Mouse (Mus musculus) lung, embryonic 15.5 days (tissue): ENCODE data around the gene Lrrc7. TPM values are rescaled to one million over a fixed set of nuclear protein-coding genes. Genes with fewer than 3 reads are reported as not detected.

Experiments
- ATAC-seq: fragments of 200-750 bp; cut with Nextera tagmentation; 2 replicates; pipeline ENCODE4 v1.8.0; 2017; ENCODE audit warnings: moderate number of reproducible peaks, borderline replicate concordance; ENCODE audit not compliant: low FRiP score, low TSS enrichment; ENCODE audit errors: extremely low read depth
- H3K27ac ChIP-seq: fragments of 300-500 bp; sonication (generic); 2 replicates; pipeline ENCODE4 v1.5.1; 2015; ENCODE audit warnings: moderate library complexity, mild to moderate bottlenecking, inconsistent platforms
- H3K27me3 ChIP-seq: fragments of 300-500 bp; sonication (generic); 2 replicates; pipeline ENCODE4 v1.6.1; 2015; ENCODE audit warnings: inconsistent platforms
- H3K36me3 ChIP-seq: fragments of 300-500 bp; sonication (generic); 2 replicates; pipeline ENCODE4 v1.6.1; 2015; ENCODE audit warnings: inconsistent platforms
- H3K4me1 ChIP-seq: fragments of 300-500 bp; sonication (generic); 2 replicates; pipeline ENCODE4 v1.6.1; 2015; ENCODE audit warnings: inconsistent platforms
- H3K4me2 ChIP-seq: fragments of 300-500 bp; sonication (generic); 2 replicates; pipeline ENCODE4 v1.6.1; 2015; ENCODE audit warnings: inconsistent platforms, mild to moderate bottlenecking, moderate library complexity
- H3K4me3 ChIP-seq: fragments of 300-500 bp; sonication (generic); 2 replicates; pipeline ENCODE4 v1.5.1; 2015; ENCODE audit warnings: mild to moderate bottlenecking, inconsistent platforms
- H3K9ac ChIP-seq: fragments of 300-500 bp; sonication (generic); 2 replicates; pipeline ENCODE4 v1.6.1; 2015; ENCODE audit warnings: inconsistent platforms
- H3K9me3 ChIP-seq: fragments of 300-500 bp; sonication (generic); 2 replicates; pipeline ENCODE4 v1.6.1; 2016; ENCODE audit warnings: inconsistent platforms
- WGBS: fragments of 180-500 bp; shearing (Covaris S2); methylation state at CpG from one replicate; pipeline ENCODE4 v1.1.7; 2015; 5-methylcytosine and 5-hydroxymethylcytosine counted together
- polyA plus RNA-seq: library from polyadenylated mRNA; unstranded; fragments of >200 nt; fragmentation: Nextera tagmentation; extraction: Ambion mirVana; gene quantifications from 2 replicates; pipeline ENCODE4 v1.2.1, GENCODE M21; 2015

The Lrrc7 gene
- polyA plus RNA-seq, 1 experiment from 2014 or later: 0.17 TPM

DNA sequence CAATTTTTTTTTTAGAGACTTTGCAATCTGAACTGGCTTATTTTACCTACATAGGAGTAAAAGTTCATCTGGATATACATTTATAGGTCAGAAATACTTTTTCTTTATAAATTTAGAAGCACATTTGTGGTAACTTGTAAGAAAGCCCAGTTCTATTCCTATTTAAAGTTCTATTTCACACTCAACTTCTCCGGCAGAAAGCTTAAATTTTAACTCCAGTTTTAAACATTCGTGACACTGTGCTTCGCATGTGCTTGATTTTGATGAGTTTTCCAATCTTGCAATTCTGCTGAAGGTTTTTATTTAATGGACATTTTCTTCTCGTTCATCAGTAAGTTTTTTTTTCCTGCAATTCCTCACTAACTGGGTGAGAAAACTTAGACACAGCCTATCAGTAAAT lies 205.8 kb downstream of the Lrrc7 start:
- Histone ChIP-seq H3K27me3 (no peaks in the 10 kb centered on the region), H3K27ac (no peak overlapping the region)
- 86% methylated on average over 4 of the region's 4 CpGs for WGBS

DNA sequence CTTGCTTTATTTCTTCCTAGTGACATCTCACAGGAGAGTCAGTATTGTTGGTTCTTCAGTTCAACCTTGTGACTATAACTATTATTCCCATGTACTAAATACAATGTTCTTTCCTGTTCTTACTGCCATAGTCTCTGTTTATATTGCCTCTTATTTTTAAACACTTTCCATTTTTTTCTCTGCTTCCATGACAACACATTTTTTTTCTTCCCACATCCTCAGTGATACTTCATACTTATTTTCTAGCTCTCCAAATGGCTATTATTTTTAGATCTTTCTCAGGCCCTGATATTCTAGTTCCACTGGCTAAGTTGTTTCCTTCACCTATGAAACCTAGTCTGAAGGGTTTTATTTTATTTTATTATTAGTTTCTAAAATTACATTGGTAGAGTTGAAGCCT lies 221.2 kb downstream of the Lrrc7 start:
- H3K4me2 ChIP-seq: no peak overlapping the region
- no peaks in the 10 kb centered on the region for H3K9me3 ChIP-seq
- H3K27ac ChIP-seq: no peak overlapping the region
- H3K4me3 ChIP-seq: no peak overlapping the region
- ATAC-seq: no peak
- H3K4me1 ChIP-seq: no peaks in the 10 kb centered on the region
- H3K36me3 ChIP-seq: no peaks in the 10 kb centered on the region
- H3K27me3 ChIP-seq: no peaks in the 10 kb centered on the region
- no peak overlapping the region for H3K9ac ChIP-seq

More for the DNA sequence above, 205.8 kb downstream of the Lrrc7 start:
- no peak overlapping the region for H3K9ac ChIP-seq
- ATAC-seq: no peak
- no peaks in the 10 kb centered on the region for H3K9me3 ChIP-seq
- no peaks in the 10 kb centered on the region for H3K4me1 ChIP-seq
- no peaks in the 10 kb centered on the region for H3K36me3 ChIP-seq
- H3K4me2 ChIP-seq: no peak overlapping the region
- no peak overlapping the region for H3K4me3 ChIP-seq

DNA sequence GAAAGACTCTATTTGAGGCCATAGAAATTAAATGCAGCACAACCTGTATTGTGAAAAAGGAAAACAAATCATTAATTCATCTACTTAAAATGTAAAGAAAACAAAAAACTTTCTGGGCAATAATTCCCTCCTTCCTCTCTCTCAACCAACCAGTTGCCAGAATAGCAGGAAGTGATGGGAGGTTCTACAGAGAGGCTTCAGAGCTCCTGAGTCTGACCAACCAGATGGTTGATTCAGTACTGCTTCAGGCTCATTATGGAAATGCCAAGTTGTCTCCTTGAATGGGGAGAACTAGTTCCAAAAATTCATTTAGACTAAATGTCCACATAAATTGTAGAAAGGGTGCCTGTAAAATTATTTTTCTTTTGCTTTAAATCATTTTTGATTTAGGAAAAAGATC lies 231.9 kb downstream of the Lrrc7 start:
- Histone ChIP-seq H3K4me3 (no peak overlapping the region), H3K9me3 (no peaks in the 10 kb centered on the region), H3K27me3 (no peaks in the 10 kb centered on the region), H3K36me3 (no peaks in the 10 kb centered on the region), H3K9ac (no peak overlapping the region), H3K4me2 (no peak overlapping the region), H3K27ac (no peak overlapping the region), H3K4me1 (no peaks in the 10 kb centered on the region)
- ATAC-seq: no peak

DNA sequence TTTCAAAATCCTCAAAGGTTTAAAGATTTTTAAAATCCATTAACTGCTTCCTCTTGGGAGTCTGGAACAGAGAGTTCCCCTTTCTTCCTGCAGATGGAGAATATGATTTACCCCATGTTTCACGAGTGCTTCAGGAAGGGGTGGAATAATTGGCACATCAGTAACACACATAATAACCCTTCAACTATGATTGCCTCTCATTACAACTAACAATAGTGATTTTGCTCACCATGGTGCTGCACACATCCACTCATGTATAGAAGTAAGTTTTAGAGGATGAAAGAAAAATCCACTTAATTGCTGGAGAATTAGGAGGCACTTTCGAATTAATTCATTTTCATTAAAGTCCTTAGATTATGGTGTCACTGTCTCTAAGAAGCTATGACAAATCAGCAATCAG lies 251.6 kb downstream of the Lrrc7 start:
- no peak for ATAC-seq
- H3K4me1 ChIP-seq: no peaks in the 10 kb centered on the region
- no peaks in the 10 kb centered on the region for H3K36me3 ChIP-seq
- H3K9me3 ChIP-seq: no peaks in the 10 kb centered on the region
- H3K27ac ChIP-seq: no peak overlapping the region
- H3K27me3 ChIP-seq: no peaks in the 10 kb centered on the region
- no peak overlapping the region for H3K4me2 ChIP-seq
- H3K4me3 ChIP-seq: no peak overlapping the region
- WGBS: 59% methylated on average over 2 of the region's 2 CpGs
- H3K9ac ChIP-seq: no peak overlapping the region

DNA sequence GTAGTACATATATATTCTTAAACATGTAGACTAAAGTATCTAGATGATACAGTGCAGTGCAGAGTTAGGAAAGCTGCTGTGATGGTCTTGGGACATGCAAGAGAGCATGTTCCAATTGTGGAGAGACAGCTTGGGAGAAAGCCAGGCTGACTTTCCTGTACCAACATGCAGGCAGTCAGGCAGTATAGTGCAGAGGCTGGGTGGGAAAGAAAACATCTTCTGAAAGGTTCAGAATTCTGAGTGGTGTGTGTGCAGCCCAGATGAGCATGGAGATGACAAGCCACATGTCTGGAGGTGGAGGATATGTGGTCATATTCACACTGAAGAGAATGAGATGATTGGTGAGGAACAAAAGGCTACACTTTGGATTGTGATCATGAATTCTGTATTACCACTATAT lies 254.6 kb downstream of the Lrrc7 start:
- no peak for ATAC-seq
- H3K9me3 ChIP-seq: no peaks in the 10 kb centered on the region
- H3K4me1 ChIP-seq: no peaks in the 10 kb centered on the region

DNA sequence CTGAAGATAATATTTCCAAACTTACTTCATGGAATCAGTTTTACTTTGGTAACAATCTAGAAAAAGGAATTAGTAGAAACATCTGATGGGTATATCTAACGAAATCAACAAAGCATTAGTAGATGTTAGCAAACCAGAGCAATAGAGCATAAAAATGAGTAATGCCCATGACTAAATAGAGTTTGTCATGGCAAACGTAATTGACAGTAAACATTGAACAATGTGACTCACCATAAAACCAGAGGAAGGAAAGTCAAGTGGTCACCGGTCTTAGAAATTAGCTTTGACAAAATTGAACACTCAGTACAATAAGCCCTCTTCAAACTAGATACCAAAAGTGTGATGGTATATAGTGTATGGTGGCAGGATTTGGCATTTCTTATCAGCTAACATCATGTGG lies 263.3 kb downstream of the Lrrc7 start:
- Histone ChIP-seq H3K9ac (no peak overlapping the region), H3K9me3 (no peaks in the 10 kb centered on the region), H3K4me1 (no peaks in the 10 kb centered on the region), H3K27me3 (no peaks in the 10 kb centered on the region), H3K4me3 (no peak overlapping the region), H3K36me3 (no peaks in the 10 kb centered on the region), H3K4me2 (no peak overlapping the region), H3K27ac (no peak overlapping the region)
- ATAC-seq: no peak
- WGBS: 73% methylated on average over 3 of the region's 3 CpGs

More for the DNA sequence above, 254.6 kb downstream of the Lrrc7 start:
- no peak overlapping the region for H3K4me2 ChIP-seq
- no peak overlapping the region for H3K27ac ChIP-seq
- no peaks in the 10 kb centered on the region for H3K36me3 ChIP-seq
- no peaks in the 10 kb centered on the region for H3K27me3 ChIP-seq
- no peak overlapping the region for H3K4me3 ChIP-seq
- no peak overlapping the region for H3K9ac ChIP-seq

DNA sequence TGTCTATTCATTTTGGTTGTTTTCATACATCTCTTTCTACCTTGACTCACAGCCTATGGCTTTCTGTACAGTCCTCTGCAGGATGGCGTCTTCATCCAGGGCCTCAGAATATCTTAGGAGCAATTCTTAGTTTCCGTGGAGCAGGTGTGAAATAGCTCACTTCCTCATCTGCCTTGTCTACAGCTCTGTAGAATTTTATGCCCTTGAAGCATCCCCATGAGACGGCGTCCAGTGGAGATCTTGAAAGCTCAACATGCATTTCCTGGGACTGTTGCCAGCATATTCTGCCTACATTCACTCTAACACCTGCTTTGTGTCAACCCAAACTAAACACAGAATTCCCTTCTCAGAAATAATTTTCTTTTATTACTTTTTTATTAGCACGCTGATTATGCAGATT lies 267.0 kb downstream of the Lrrc7 start:
- Histone ChIP-seq H3K27ac (no peak overlapping the region), H3K4me1 (no peaks in the 10 kb centered on the region), H3K9me3 (no peaks in the 10 kb centered on the region), H3K4me2 (no peak overlapping the region), H3K9ac (no peak overlapping the region), H3K4me3 (no peak overlapping the region), H3K36me3 (no peaks in the 10 kb centered on the region), H3K27me3 (no peaks in the 10 kb centered on the region)
- 35% methylated on average over 5 of the region's 5 CpGs for WGBS
- ATAC-seq: no peak

DNA sequence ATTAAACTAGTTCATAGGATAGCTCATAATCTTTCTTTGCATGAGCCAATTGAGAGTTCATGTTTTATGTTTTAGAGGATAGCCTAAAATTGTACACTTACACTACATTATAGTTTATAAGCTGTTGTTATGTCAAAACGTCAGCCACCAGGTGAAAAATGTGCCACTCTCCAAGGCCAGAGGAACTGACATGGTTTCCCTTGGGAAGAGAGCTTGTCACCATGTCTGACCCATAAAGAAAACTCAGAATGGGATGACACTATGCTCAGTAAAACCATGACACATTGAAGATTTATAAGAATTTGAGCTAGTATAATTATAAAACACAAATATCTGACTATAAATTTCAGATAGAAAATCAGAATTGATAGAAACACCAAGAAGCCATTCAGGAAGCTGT lies 277.6 kb downstream of the Lrrc7 start:
- no peak for ATAC-seq
- WGBS: 46% methylated on average over 1 of the region's 1 CpGs

DNA sequence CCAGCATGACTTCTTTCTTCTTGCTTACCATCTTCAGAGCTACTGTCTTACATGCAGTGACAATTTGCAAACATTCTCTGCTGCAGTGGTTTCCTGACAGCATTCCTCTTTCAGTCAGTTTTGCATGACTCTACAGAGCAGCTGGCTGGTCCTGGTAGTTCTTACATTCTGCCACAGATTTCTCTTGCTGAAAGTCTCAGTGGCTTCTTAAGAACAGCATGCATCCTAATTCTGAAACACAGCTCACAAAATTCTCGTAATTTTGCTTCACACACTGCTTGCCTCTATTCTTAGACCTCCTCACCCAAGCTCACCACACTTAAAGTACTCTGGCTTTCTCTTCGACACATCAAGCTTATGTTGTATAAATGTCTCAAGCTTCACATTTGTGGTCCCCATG lies 283.4 kb downstream of the Lrrc7 start:
- ATAC-seq: no peak
- Histone ChIP-seq H3K36me3 (no peaks in the 10 kb centered on the region), H3K27ac (no peak overlapping the region), H3K27me3 (no peaks in the 10 kb centered on the region), H3K9me3 (no peaks in the 10 kb centered on the region), H3K4me3 (no peak overlapping the region), H3K9ac (no peak overlapping the region), H3K4me2 (no peak overlapping the region), H3K4me1 (no peaks in the 10 kb centered on the region)
- WGBS: 71% methylated on average over 2 of the region's 2 CpGs

More for the DNA sequence above, 277.6 kb downstream of the Lrrc7 start:
- H3K4me3 ChIP-seq: no peak overlapping the region
- H3K9ac ChIP-seq: no peak overlapping the region
- H3K27ac ChIP-seq: no peak overlapping the region
- no peaks in the 10 kb centered on the region for H3K9me3 ChIP-seq
- no peak overlapping the region for H3K4me2 ChIP-seq
- H3K36me3 ChIP-seq: no peaks in the 10 kb centered on the region
- H3K4me1 ChIP-seq: no peaks in the 10 kb centered on the region
- no peaks in the 10 kb centered on the region for H3K27me3 ChIP-seq

DNA sequence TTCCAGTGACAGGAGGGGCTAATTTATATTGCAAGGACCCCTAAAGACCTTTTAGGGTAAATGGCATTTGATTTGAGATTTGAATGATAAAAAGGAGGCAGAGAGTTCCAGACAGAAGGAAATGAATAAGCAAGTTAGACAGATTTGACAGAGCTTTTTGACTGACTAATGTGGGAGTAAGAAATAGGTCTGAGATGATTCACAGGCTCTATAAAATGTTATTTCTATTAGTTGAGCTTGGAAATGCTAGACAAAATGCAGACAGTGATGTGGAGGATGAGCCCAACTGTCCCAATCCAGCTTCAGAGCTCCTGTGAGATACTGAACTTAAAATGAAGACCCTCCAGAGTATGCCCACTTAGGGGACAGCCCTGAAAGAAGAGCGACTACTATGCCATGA lies 289.3 kb downstream of the Lrrc7 start:
- no peaks in the 10 kb centered on the region for H3K9me3 ChIP-seq
- no peak overlapping the region for H3K9ac ChIP-seq
- no peak overlapping the region for H3K27ac ChIP-seq
- no peak overlapping the region for H3K4me3 ChIP-seq
- no peak for ATAC-seq
- no peaks in the 10 kb centered on the region for H3K36me3 ChIP-seq
- H3K4me1 ChIP-seq: no peaks in the 10 kb centered on the region
- WGBS: 94% methylated on average over 1 of the region's 1 CpGs
- no peak overlapping the region for H3K4me2 ChIP-seq
- H3K27me3 ChIP-seq: no peaks in the 10 kb centered on the region

DNA sequence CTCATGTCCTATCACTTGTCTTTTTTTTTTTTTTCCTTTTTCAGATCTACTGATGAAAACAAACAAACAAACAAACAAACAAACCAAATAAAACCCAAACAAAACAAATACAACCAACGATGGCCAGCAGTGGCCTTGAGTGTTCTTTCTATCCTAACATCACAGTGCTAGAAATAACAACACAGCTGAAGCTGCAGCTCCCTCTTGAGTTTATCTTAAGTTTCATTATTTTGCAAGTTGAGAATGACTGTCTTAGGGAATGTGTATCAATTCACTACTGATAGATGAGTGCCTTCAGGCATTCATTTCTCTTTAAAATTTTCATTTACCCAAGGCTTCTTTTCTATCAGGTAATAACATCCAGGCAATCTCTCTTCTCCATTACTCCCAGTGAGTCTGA lies 291.1 kb downstream of the Lrrc7 start:
- H3K36me3 ChIP-seq: no peaks in the 10 kb centered on the region
- H3K9ac ChIP-seq: no peak overlapping the region
- H3K4me2 ChIP-seq: no peak overlapping the region
- H3K4me1 ChIP-seq: no peaks in the 10 kb centered on the region
- 52% methylated on average over 1 of the region's 1 CpGs for WGBS
- H3K27me3 ChIP-seq: no peaks in the 10 kb centered on the region
- no peaks in the 10 kb centered on the region for H3K9me3 ChIP-seq
- ATAC-seq: no peak
- H3K4me3 ChIP-seq: no peak overlapping the region
- no peak overlapping the region for H3K27ac ChIP-seq

DNA sequence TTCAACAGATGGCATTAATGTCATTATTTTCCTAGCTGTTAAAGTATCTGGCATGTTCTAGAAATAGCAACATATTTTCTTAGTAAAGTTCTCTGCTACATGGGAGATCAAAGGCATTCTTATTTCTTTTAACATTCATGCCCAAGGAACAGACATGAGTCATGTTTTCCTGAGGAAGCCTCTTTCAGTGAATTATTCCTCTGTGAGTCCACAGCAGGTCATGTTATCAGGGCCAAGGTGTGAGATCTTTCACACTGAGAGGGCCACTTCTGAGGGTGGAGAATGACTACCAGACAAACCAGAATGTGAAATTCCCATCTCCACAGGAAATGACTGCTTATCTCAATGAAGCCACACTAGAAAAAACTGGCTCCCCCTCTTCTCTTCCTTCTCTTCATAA lies 309.4 kb downstream of the Lrrc7 start:
- Histone ChIP-seq H3K9me3 (no peaks in the 10 kb centered on the region), H3K4me1 (no peaks in the 10 kb centered on the region), H3K36me3 (no peaks in the 10 kb centered on the region), H3K9ac (no peak overlapping the region), H3K4me3 (no peak overlapping the region), H3K27me3 (no peaks in the 10 kb centered on the region), H3K27ac (no peak overlapping the region), H3K4me2 (no peak overlapping the region)
- no peak for ATAC-seq

DNA sequence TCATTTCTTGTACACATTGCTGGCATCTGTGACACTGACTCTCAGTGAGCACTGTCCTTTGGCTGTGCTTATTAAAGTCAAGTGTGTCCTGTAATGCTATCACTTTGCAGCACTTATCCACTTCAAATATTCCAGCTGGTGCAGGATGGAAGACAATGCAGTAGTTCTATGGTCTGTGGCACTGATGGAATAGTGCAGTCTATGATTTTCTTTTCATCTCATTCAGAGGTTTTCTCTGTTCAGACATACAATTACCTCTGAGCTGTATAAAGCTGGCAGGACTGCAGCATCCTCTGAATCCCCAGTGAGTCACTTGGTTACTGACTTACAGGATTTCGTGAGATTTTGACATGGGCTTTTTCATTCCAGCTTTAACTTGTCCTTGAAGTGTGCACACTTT lies 314.3 kb downstream of the Lrrc7 start:
- Histone ChIP-seq H3K9ac (no peak overlapping the region), H3K4me1 (no peaks in the 10 kb centered on the region), H3K36me3 (no peaks in the 10 kb centered on the region), H3K9me3 (no peaks in the 10 kb centered on the region), H3K4me3 (no peak overlapping the region), H3K27me3 (no peaks in the 10 kb centered on the region), H3K4me2 (no peak overlapping the region), H3K27ac (no peak overlapping the region)
- ATAC-seq: no peak
- WGBS: 86% methylated on average over 1 of the region's 1 CpGs
